ENCODE assay signal across 16 mouse cellular contexts in genomic region chr13:38324452-38324851, GRCm38 (mm10). TPM values are rescaled to one million over a fixed set of nuclear protein-coding genes. Genes with fewer than 3 reads are reported as not detected.
DNase-seq lines count a peak whose midpoint lies in the region; ATAC-seq and TF ChIP-seq lines count a peak whose summit lies in the region.
"Had no signal": no experiment of that assay in that cellular context is flagged by ENCODE, and none has a peak within 500 bp of the region (broad histone marks: within the 10 kb centered on the region; RNA-seq: fewer than 3 reads in every experiment).

No protein-coding gene starts in this region.

- no peak for DNase-seq in heart, postnatal 25 days (ENCODE audit: low spot score)
- DNase-seq in lung, adult 2 months = no peak
- DNase-seq in heart, postnatal 10 days = peak; percentile 59 to 60
- DNase-seq: adrenal gland, postnatal 36 days; cerebellum, postnatal 14 days; layer of hippocampus, adult 9-11 months; right cerebral cortex, postnatal 25 days; thymus, adult 2 months had no signal

- intact Hi-C loops in heart, postnatal 25 days (cut with DNase I) = no loop called here
- intact Hi-C loops in heart, postnatal 10 days (cut with DNase I) = no loop called here

- peak; percentile 42; the same call in 1 of the 2 replicates for ATAC-seq in heart, embryonic 12.5 days (ENCODE audit: insufficient number of reproducible peaks, low FRiP score)
- ATAC-seq in lung, embryonic 16.5 days (ENCODE audit: low read depth) = peak; percentile 82
- no peak for ATAC-seq in heart, embryonic 13.5 days (ENCODE audit: extremely low read depth, insufficient number of reproducible peaks, low FRiP score, low TSS enrichment)
- ATAC-seq in monocyte, adult 5-6 weeks (replicated peaks; ENCODE audit: insufficient number of reproducible peaks, low FRiP score, low TSS enrichment, poor library complexity, severe bottlenecking) = no peak
- ATAC-seq: CD4-positive, CD25-positive, alpha-beta regulatory T cell, adult 4 months; intestine, embryonic 16.5 days had no signal

- H3K9ac ChIP-seq in heart, embryonic 12.5 days = no peak overlapping the region
- no peak overlapping the region for H3K9ac ChIP-seq in lung, embryonic 16.5 days (ENCODE audit: low read length)
- peak overlapping the region; percentile 48 for H3K9ac ChIP-seq in heart, embryonic 13.5 days
- H3K9ac ChIP-seq: hindbrain, embryonic 13.5 days had no signal

- TF ChIP-seq CTCF in lung, adult 2 months (IDR thresholded peaks at IDR 0.05; ENCODE audit: insufficient read depth, low read length) = no peak

- H3K4me1 ChIP-seq in heart, embryonic 12.5 days (replicated peaks) = peaks cover 29% of the 10 kb centered on the region
- peaks cover 5% of the 10 kb centered on the region; the same call in 1 of the 2 replicates for H3K4me1 ChIP-seq in lung, embryonic 16.5 days (replicated peaks; ENCODE audit: control insufficient read depth, insufficient read depth, low read length)
- no peaks in the 10 kb centered on the region for H3K4me1 ChIP-seq in lung, adult 2 months (ENCODE audit: control insufficient read depth, insufficient read depth, low read length)
- H3K4me1 ChIP-seq in heart, embryonic 13.5 days = peaks cover 36% of the 10 kb centered on the region
- H3K4me1 ChIP-seq: hindbrain, embryonic 13.5 days had no signal

- H3K36me3 ChIP-seq in heart, embryonic 12.5 days = no peaks in the 10 kb centered on the region
- H3K36me3 ChIP-seq in lung, embryonic 16.5 days (ENCODE audit: control insufficient read depth, insufficient read depth, low read length) = no peaks in the 10 kb centered on the region
- H3K36me3 ChIP-seq in heart, embryonic 13.5 days = no peaks in the 10 kb centered on the region
- H3K36me3 ChIP-seq: hindbrain, embryonic 13.5 days had no signal

- peak overlapping the region; percentile 71; the same call in 1 of the 2 replicates for H3K27ac ChIP-seq in heart, embryonic 12.5 days (ENCODE audit: poor library complexity, severe bottlenecking)
- H3K27ac ChIP-seq in lung, embryonic 16.5 days (ENCODE audit: low read length) = no peak overlapping the region
- peak overlapping the region; percentile 40 for H3K27ac ChIP-seq in heart, embryonic 13.5 days (replicated peaks)
- H3K27ac ChIP-seq: hindbrain, embryonic 13.5 days had no signal

- WGBS in heart, embryonic 12.5 days = 16% methylated on average over 10 of the region's 10 CpGs
- WGBS in lung, embryonic 16.5 days = 25% methylated on average over 10 of the region's 10 CpGs
- WGBS in lung, adult 2 months = 38% methylated on average over 10 of the region's 10 CpGs
- WGBS in heart, embryonic 13.5 days = 12% methylated on average over 10 of the region's 10 CpGs

- no peak for TF ChIP-seq POLR2A in lung, adult 2 months (IDR thresholded peaks at IDR 0.05; ENCODE audit: borderline replicate concordance, extremely low read depth, low read depth, low read length)

- H3K9me3 ChIP-seq in heart, embryonic 12.5 days (replicated peaks) = no peaks in the 10 kb centered on the region
- no peaks in the 10 kb centered on the region for H3K9me3 ChIP-seq in lung, embryonic 16.5 days (ENCODE audit: control insufficient read depth, low read length)
- H3K9me3 ChIP-seq in heart, embryonic 13.5 days = no peaks in the 10 kb centered on the region
- H3K9me3 ChIP-seq: hindbrain, embryonic 13.5 days had no signal

- no peak overlapping the region for H3K4me3 ChIP-seq in heart, embryonic 12.5 days
- H3K4me3 ChIP-seq in lung, embryonic 16.5 days (ENCODE audit: low read length) = 0 out of 2 replicates have a peak overlapping the region, but pooled peaks have one; percentile 13
- H3K4me3 ChIP-seq in lung, adult 2 months (replicated peaks; ENCODE audit: extremely low read depth, low read depth, low read length) = no peak overlapping the region
- peak overlapping the region; percentile 12 for H3K4me3 ChIP-seq in heart, embryonic 13.5 days
- H3K4me3 ChIP-seq: hindbrain, embryonic 13.5 days had no signal

- H3K4me2 ChIP-seq in heart, embryonic 12.5 days = peak overlapping the region; percentile 55
- peak overlapping the region; percentile 36; the same call in 1 of the 2 replicates for H3K4me2 ChIP-seq in lung, embryonic 16.5 days (ENCODE audit: low read depth, low read length)
- H3K4me2 ChIP-seq in heart, embryonic 13.5 days = peak overlapping the region; percentile 59
- H3K4me2 ChIP-seq: hindbrain, embryonic 13.5 days had no signal

- no peaks in the 10 kb centered on the region for H3K27me3 ChIP-seq in heart, embryonic 12.5 days (replicated peaks)
- no peaks in the 10 kb centered on the region for H3K27me3 ChIP-seq in lung, embryonic 16.5 days (ENCODE audit: control insufficient read depth, insufficient read depth, low read depth, low read length)
- H3K27me3 ChIP-seq in heart, embryonic 13.5 days (replicated peaks) = no peaks in the 10 kb centered on the region
- H3K27me3 ChIP-seq: hindbrain, embryonic 13.5 days had no signal

RNA-seq across cellular contexts. Expression of gene Bmp6, which starts 20.5 kb away (rescaled TPM):
- 4.6 and 4.7 TPM in 2 replicates for polyA plus RNA-seq in heart, embryonic 12.5 days (2016; fragmentation: Nextera tagmentation; extraction: Ambion mirVana)
- total RNA-seq in heart, postnatal 25 days (2021) = 10 to 100 TPM; 19.6 to 23.8 TPM
- polyA plus RNA-seq in lung, embryonic 16.5 days (2015; fragmentation: Nextera tagmentation; extraction: Ambion mirVana) = 1.3 and 1.6 TPM in 2 replicates
- 193 and 202 TPM in 2 replicates for polyA plus RNA-seq in lung, adult 2 months (2012; rRNA removed)
- 2.2 and 2.4 TPM in 2 replicates for polyA plus RNA-seq in heart, embryonic 13.5 days (2015; fragmentation: Nextera tagmentation; extraction: Ambion mirVana)
- 10 to 100 TPM; 18.8 to 20.3 TPM for total RNA-seq in heart, postnatal 10 days (2021)
- total RNA-seq in monocyte, adult 5-6 weeks (2017) = not detected in 3 replicates
- total RNA-seq: megakaryocyte progenitor cell, adult 5-6 weeks had no signal
- polyA plus RNA-seq: CD4-positive, CD25-positive, alpha-beta regulatory T cell, adult 4 months had no signal

Comparison
In these comparisons a context has a peak if more than half of its experiments do, and no peak if none do; other contexts are left out.
1. ATAC-seq: peak in heart, embryonic 12.5 days (single experiment) and lung, embryonic 16.5 days (single experiment); none in heart, embryonic 13.5 days (single experiment) and monocyte, adult 5-6 weeks (single experiment).
2. H3K4me3 ChIP-seq: peak in lung, embryonic 16.5 days (single experiment) and heart, embryonic 13.5 days (single experiment); none in heart, embryonic 12.5 days (single experiment) and lung, adult 2 months (single experiment).
3. DNase-seq: peak in heart, postnatal 10 days (2 of 2); none in heart, postnatal 25 days (single experiment) and lung, adult 2 months (single experiment).
4. RNA of gene Bmp6, which starts 20.5 kb away (polyA plus RNA-seq): 193 to 202 TPM in lung, adult 2 months; 4.6 to 4.7 TPM in heart, embryonic 12.5 days, 2.2 to 2.4 TPM in heart, embryonic 13.5 days and 1.3 to 1.6 TPM in lung, embryonic 16.5 days; every median in the first group is over 10 times any median in the second.
5. Peak in every context shown above with its lines, with median percentiles within 50 percentile points of each other: H3K4me2 ChIP-seq.